Mouse (Mus musculus): ENCODE results near the gene Prrx2. TPM values are rescaled to one million over a fixed set of nuclear protein-coding genes. Genes with fewer than 3 reads are reported as not detected.

Prrx2 gene
- polyA plus RNA-seq, 1 experiment from 2014 or later, result 2.9 TPM

DNA sequence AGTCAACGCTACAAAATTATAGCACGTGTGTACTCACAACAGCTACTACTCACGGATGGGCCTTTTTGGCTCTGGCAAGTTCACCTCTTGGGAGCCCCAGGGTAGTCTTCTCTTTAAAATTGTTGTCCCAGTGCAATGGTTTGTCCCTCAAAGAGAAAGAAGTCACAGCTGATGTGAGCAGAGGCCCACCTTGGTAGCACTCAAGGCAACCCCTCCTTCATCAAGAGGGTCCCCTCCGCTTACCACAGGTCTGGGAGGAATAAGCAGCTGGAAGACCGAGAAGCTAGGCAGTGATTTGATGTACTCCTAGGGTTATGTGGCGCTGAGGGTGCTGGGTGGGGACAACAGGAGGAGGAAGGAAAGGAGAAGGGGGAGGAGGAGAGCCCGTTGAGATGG, 34.1 kb upstream of the Prrx2 start:
- 30% methylated on average over 6 of the region's 7 CpGs for WGBS
- no peak for ATAC-seq
- H3K9me3 ChIP-seq (replicated peaks; ENCODE audit: control insufficient read depth, low read length), result no peaks in the 10 kb centered on the region

GRCm38 (mm10) chr2:30801067-30801852, 33.5 kb upstream of the Prrx2 start:
- Histone ChIP-seq H3K4me3 (ENCODE audit: low read depth, low read length) (peak overlapping the region; percentile 40), H3K4me2 (ENCODE audit: low read length) (peak overlapping the region; percentile 88), H3K27me3 (replicated peaks; ENCODE audit: control insufficient read depth, insufficient read depth, low read length) (0 out of 2 replicates have a peak, but pooled peaks cover 5% of the 10 kb centered on the region), H3K9me3 (replicated peaks; ENCODE audit: control insufficient read depth, low read length) (no peaks in the 10 kb centered on the region), H3K27ac (ENCODE audit: low read depth, low read length) (no peak overlapping the region), H3K4me1 (ENCODE audit: control insufficient read depth, insufficient read depth, low read length) (peaks cover 13% of the 10 kb centered on the region), H3K9ac (ENCODE audit: low read length) (peak overlapping the region; percentile 69), H3K36me3 (ENCODE audit: control insufficient read depth, insufficient read depth, low read length) (no peaks in the 10 kb centered on the region)
- no peak for DNase-seq (ENCODE audit: low spot score)
- peak; percentile 78 for ATAC-seq
- WGBS, result 1% methylated on average over 77 of the region's 77 CpGs

More for the DNA sequence above, 34.1 kb upstream of the Prrx2 start:
- Histone ChIP-seq H3K36me3 (ENCODE audit: control insufficient read depth, insufficient read depth, low read length) (no peaks in the 10 kb centered on the region), H3K27me3 (replicated peaks; ENCODE audit: control insufficient read depth, insufficient read depth, low read length) (0 out of 2 replicates have a peak, but pooled peaks cover 5% of the 10 kb centered on the region), H3K4me1 (ENCODE audit: control insufficient read depth, insufficient read depth, low read length) (peaks cover 18% of the 10 kb centered on the region), H3K4me2 (ENCODE audit: low read length) (peak overlapping the region; percentile 88), H3K9ac (ENCODE audit: low read length) (peak overlapping the region; percentile 69; the same call in 1 of the 2 replicates), H3K4me3 (ENCODE audit: low read depth, low read length) (peak overlapping the region; percentile 40), H3K27ac (ENCODE audit: low read depth, low read length) (no peak overlapping the region)
- DNase-seq (ENCODE audit: low spot score), result no peak

- no peak for ATAC-seq
- Histone ChIP-seq H3K4me1 (ENCODE audit: control insufficient read depth, insufficient read depth, low read length) (peaks cover 8% of the 10 kb centered on the region), H3K4me3 (ENCODE audit: low read depth, low read length) (no peak within 1 kb of the TSS), H3K27ac (ENCODE audit: low read depth, low read length) (no peak within 1 kb of the TSS), H3K9ac (ENCODE audit: low read length) (no peak within 1 kb of the TSS), H3K4me2 (ENCODE audit: low read length) (no peak within 1 kb of the TSS), H3K9me3 (replicated peaks; ENCODE audit: control insufficient read depth, low read length) (no peaks in the 10 kb centered on the region), H3K27me3 (replicated peaks; ENCODE audit: control insufficient read depth, insufficient read depth, low read length) (0 out of 2 replicates have a peak, but pooled peaks cover 5% of the 10 kb centered on the region), H3K36me3 (ENCODE audit: control insufficient read depth, insufficient read depth, low read length) (no peaks in the 10 kb centered on the region)
- 85% methylated on average over 3 of the region's 3 CpGs for WGBS
- no peak for DNase-seq (ENCODE audit: low spot score)
Observed at GRCm38 (mm10) chr2:30803604-30804003, 31.2 kb upstream of the Prrx2 start, which contains the start of gene 1700001O22Rik. Gene 1700001O22Rik, minus strand, starts transcription at chr2:30803661.

- no peak for DNase-seq (ENCODE audit: low spot score)
- H3K27me3 ChIP-seq (replicated peaks; ENCODE audit: control insufficient read depth, insufficient read depth, low read length), result 0 out of 2 replicates have a peak, but pooled peaks cover 5% of the 10 kb centered on the region
- WGBS, result 95% methylated on average over 2 of the region's 2 CpGs
- H3K9me3 ChIP-seq (replicated peaks; ENCODE audit: control insufficient read depth, low read length), result no peaks in the 10 kb centered on the region
- ATAC-seq, result no peak
- H3K27ac ChIP-seq (ENCODE audit: low read depth, low read length), result no peak overlapping the region
- H3K4me3 ChIP-seq (ENCODE audit: low read depth, low read length), result no peak overlapping the region
- H3K9ac ChIP-seq (ENCODE audit: low read length), result no peak overlapping the region
- peaks cover 21% of the 10 kb centered on the region for H3K4me1 ChIP-seq (ENCODE audit: control insufficient read depth, insufficient read depth, low read length)
- H3K36me3 ChIP-seq (ENCODE audit: control insufficient read depth, insufficient read depth, low read length), result no peaks in the 10 kb centered on the region
- no peak overlapping the region for H3K4me2 ChIP-seq (ENCODE audit: low read length)
Observed at GRCm38 (mm10) chr2:30805983-30806382, 28.8 kb upstream of the Prrx2 start.

DNA sequence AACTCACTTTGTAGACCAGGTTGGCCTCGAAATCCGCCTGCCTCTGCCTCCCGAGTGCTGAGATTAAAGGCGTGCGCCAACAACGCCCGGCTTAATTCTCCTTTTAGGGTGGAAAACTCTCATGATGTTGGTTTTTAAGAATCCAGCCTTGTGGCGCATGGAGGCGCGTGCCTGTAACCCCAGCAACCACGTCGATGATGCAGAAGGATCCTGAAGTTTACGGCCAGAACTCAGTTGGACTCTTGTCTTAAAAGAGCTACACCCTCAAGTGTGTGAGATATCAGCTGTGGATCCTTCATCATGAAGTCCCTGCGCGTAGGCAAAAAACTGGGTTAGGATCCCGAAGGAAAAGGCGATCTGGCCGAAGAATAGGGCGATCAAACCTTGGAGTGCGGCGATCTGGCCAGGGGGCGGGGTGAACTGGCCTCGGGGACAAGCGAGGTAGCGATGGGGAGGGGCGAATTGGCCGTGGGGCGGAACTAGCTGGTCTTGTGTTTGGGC, 27.6 kb upstream of the Prrx2 start:
- Histone ChIP-seq H3K27me3 (replicated peaks; ENCODE audit: control insufficient read depth, insufficient read depth, low read length) (0 out of 2 replicates have a peak, but pooled peaks cover under 1% of the 10 kb centered on the region), H3K36me3 (ENCODE audit: control insufficient read depth, insufficient read depth, low read length) (peaks cover 6% of the 10 kb centered on the region; the same call in 1 of the 2 replicates), H3K4me1 (ENCODE audit: control insufficient read depth, insufficient read depth, low read length) (peaks cover 18% of the 10 kb centered on the region), H3K4me2 (ENCODE audit: low read length) (peak overlapping the region; percentile 91), H3K9ac (ENCODE audit: low read length) (peak overlapping the region; percentile 94), H3K9me3 (replicated peaks; ENCODE audit: control insufficient read depth, low read length) (no peaks in the 10 kb centered on the region), H3K4me3 (ENCODE audit: low read depth, low read length) (peak overlapping the region; percentile 90), H3K27ac (ENCODE audit: low read depth, low read length) (peak overlapping the region; percentile 82)
- DNase-seq (ENCODE audit: low spot score), result no peak
- no peak for ATAC-seq
- 9% methylated on average over 28 of the region's 28 CpGs for WGBS

GRCm38 (mm10) chr2:30807648-30808295, 27.0 kb upstream of the Prrx2 start, which contains the start of gene Ntmt1:
Gene Ntmt1, plus strand, starts transcription at chr2:30807826.
- H3K4me2 ChIP-seq (ENCODE audit: low read length), result peak within 1 kb of the TSS; percentile 91
- DNase-seq (ENCODE audit: low spot score) (peak; percentile 98), ATAC-seq (peak; percentile 97)
- H3K9ac ChIP-seq (ENCODE audit: low read length), result peak within 1 kb of the TSS; percentile 94
- H3K27me3 ChIP-seq (replicated peaks; ENCODE audit: control insufficient read depth, insufficient read depth, low read length), result no peaks in the 10 kb centered on the region
- peak within 1 kb of the TSS; percentile 82 for H3K27ac ChIP-seq (ENCODE audit: low read depth, low read length)
- H3K36me3 ChIP-seq (ENCODE audit: control insufficient read depth, insufficient read depth, low read length), result peaks cover 6% of the 10 kb centered on the region; the same call in 1 of the 2 replicates
- peaks cover 18% of the 10 kb centered on the region for H3K4me1 ChIP-seq (ENCODE audit: control insufficient read depth, insufficient read depth, low read length)
- H3K9me3 ChIP-seq (replicated peaks; ENCODE audit: control insufficient read depth, low read length), result no peaks in the 10 kb centered on the region
- H3K4me3 ChIP-seq (ENCODE audit: low read depth, low read length), result peak within 1 kb of the TSS; percentile 90
- WGBS, result under 1% methylated on average over 43 of the region's 44 CpGs

- H3K27me3 ChIP-seq (replicated peaks; ENCODE audit: control insufficient read depth, insufficient read depth, low read length), result no peaks in the 10 kb centered on the region
- WGBS, result 8% methylated on average over 10 of the region's 10 CpGs
- peak overlapping the region; percentile 82 for H3K27ac ChIP-seq (ENCODE audit: low read depth, low read length)
- ATAC-seq, result peak; percentile 10; the same call in 1 of the 2 replicates
- peak overlapping the region; percentile 91 for H3K4me2 ChIP-seq (ENCODE audit: low read length)
- peak overlapping the region; percentile 90 for H3K4me3 ChIP-seq (ENCODE audit: low read depth, low read length)
- peaks cover 18% of the 10 kb centered on the region for H3K4me1 ChIP-seq (ENCODE audit: control insufficient read depth, insufficient read depth, low read length)
- peak overlapping the region; percentile 94 for H3K9ac ChIP-seq (ENCODE audit: low read length)
- H3K36me3 ChIP-seq (ENCODE audit: control insufficient read depth, insufficient read depth, low read length), result peaks cover 11% of the 10 kb centered on the region
- H3K9me3 ChIP-seq (replicated peaks; ENCODE audit: control insufficient read depth, low read length), result no peaks in the 10 kb centered on the region
- peak; percentile 42 for DNase-seq (ENCODE audit: low spot score)
Observed at GRCm38 (mm10) chr2:30808296-30808655, 26.5 kb upstream of the Prrx2 start.

GRCm38 (mm10) chr2:30809503-30809902, 25.3 kb upstream of the Prrx2 start:
- Histone ChIP-seq H3K4me3 (ENCODE audit: low read depth, low read length) (no peak overlapping the region), H3K27ac (ENCODE audit: low read depth, low read length) (no peak overlapping the region), H3K27me3 (replicated peaks; ENCODE audit: control insufficient read depth, insufficient read depth, low read length) (no peaks in the 10 kb centered on the region), H3K9me3 (replicated peaks; ENCODE audit: control insufficient read depth, low read length) (no peaks in the 10 kb centered on the region), H3K36me3 (ENCODE audit: control insufficient read depth, insufficient read depth, low read length) (peaks cover 24% of the 10 kb centered on the region), H3K9ac (ENCODE audit: low read length) (0 out of 2 replicates have a peak overlapping the region, but pooled peaks have one; percentile 33), H3K4me2 (ENCODE audit: low read length) (peak overlapping the region; percentile 91), H3K4me1 (ENCODE audit: control insufficient read depth, insufficient read depth, low read length) (peaks cover 18% of the 10 kb centered on the region)
- 88% methylated on average over 5 of the region's 5 CpGs for WGBS
- ATAC-seq (no peak), DNase-seq (ENCODE audit: low spot score) (no peak)
